Mouse (Mus musculus) cortical plate, adult 2 months (tissue): ENCODE results near the gene Dapk3. TPM values are rescaled to one million over a fixed set of nuclear protein-coding genes. Genes with fewer than 3 reads are reported as not detected.

ENCODE experiments used
- H3K27ac ChIP-seq: fragments of 200-500 bp; 2 replicates; pipeline ENCODE4 v1.5.1; 2012; ENCODE audit warnings: low read length, control low read depth, inconsistent platforms; ENCODE audit not compliant: insufficient read depth
- H3K4me1 ChIP-seq: fragments of 200-500 bp; 2 replicates; pipeline ENCODE4 v1.6.1; 2011; ENCODE audit warnings: low read length; ENCODE audit not compliant: control insufficient read depth, insufficient read depth
- H3K4me3 ChIP-seq: fragments of 200-500 bp; 2 replicates; pipeline ENCODE4 v1.5.1; 2011; ENCODE audit warnings: mild to moderate bottlenecking, low read length, control low read depth; ENCODE audit not compliant: insufficient read depth
- CTCF ChIP-seq: fragments of 200-500 bp; IDR thresholded peaks from 2 replicates; pipeline ENCODE4 v1.5.1; 2011; ENCODE audit warnings: mild to moderate bottlenecking, control low read depth, low read length; ENCODE audit not compliant: insufficient read depth; ENCODE audit errors: extremely low read depth
- POLR2A ChIP-seq: fragments of 200-500 bp; IDR thresholded peaks from 2 replicates; pipeline ENCODE4 v1.6.1; 2011; ENCODE audit warnings: mild to moderate bottlenecking, low read length, control low read depth; ENCODE audit not compliant: insufficient read depth; ENCODE audit errors: extremely low read depth
- polyA plus RNA-seq: library from polyadenylated mRNA; depleted of rRNA; stranded (reverse); fragments of >200 nt; gene quantifications from 2 replicates; pipeline ENCODE4 v1.2.3, GENCODE M21; 2012

Dapk3 gene
- polyA plus RNA-seq, 1 experiment = 71.2 TPM

- H3K27ac ChIP-seq = no peak overlapping the region
- TF ChIP-seq POLR2A (no peak), CTCF (no peak)
- 0 out of 2 replicates have a peak, but pooled peaks cover 2% of the 10 kb centered on the region for H3K4me1 ChIP-seq
- no peak overlapping the region for H3K4me3 ChIP-seq
Measured at GRCm38 (mm10) chr10:81196470-81197065, 13.8 kb downstream of the Dapk3 start.

DNA sequence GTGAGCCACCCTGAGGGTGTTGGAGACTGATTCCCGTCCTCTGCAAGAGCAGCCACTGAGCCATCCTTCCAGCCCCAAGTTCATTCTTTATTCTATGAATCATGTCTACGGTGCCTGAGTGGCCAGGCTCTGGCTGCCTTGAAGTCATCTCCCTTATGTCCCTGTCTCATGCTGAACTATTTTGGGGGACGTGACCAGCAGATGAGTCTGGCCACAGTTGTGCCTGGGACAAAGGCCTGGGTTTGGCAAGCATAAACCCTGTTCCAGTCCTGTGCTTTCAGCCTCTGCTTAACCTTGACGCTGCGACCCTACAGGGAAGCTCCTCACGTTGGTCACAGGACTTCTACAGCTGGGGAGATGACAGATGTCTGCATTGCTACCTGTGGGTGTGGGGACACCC is 14.5 kb downstream of the Dapk3 start:
- Histone ChIP-seq H3K27ac (no peak overlapping the region), H3K4me3 (no peak overlapping the region), H3K4me1 (0 out of 2 replicates have a peak, but pooled peaks cover 2% of the 10 kb centered on the region)
- no peak for TF ChIP-seq POLR2A
- no peak for TF ChIP-seq CTCF

GRCm38 (mm10) chr10:81198230-81198629 is 15.4 kb downstream of the Dapk3 start:
- TF ChIP-seq CTCF (peak; percentile 74), POLR2A (no peak)
- Histone ChIP-seq H3K27ac (no peak overlapping the region), H3K4me3 (no peak overlapping the region), H3K4me1 (0 out of 2 replicates have a peak, but pooled peaks cover 2% of the 10 kb centered on the region)

GRCm38 (mm10) chr10:81198990-81199389 is 16.2 kb downstream of the Dapk3 start:
- no peak overlapping the region for H3K27ac ChIP-seq
- TF ChIP-seq CTCF (no peak), POLR2A (no peak)
- H3K4me3 ChIP-seq = no peak overlapping the region
- H3K4me1 ChIP-seq = no peaks in the 10 kb centered on the region

- Histone ChIP-seq H3K4me3 (no peak overlapping the region), H3K4me1 (no peaks in the 10 kb centered on the region), H3K27ac (no peak overlapping the region)
- no peak for TF ChIP-seq POLR2A
- no peak for TF ChIP-seq CTCF
Measured at GRCm38 (mm10) chr10:81200141-81200540, 17.3 kb downstream of the Dapk3 start.

DNA sequence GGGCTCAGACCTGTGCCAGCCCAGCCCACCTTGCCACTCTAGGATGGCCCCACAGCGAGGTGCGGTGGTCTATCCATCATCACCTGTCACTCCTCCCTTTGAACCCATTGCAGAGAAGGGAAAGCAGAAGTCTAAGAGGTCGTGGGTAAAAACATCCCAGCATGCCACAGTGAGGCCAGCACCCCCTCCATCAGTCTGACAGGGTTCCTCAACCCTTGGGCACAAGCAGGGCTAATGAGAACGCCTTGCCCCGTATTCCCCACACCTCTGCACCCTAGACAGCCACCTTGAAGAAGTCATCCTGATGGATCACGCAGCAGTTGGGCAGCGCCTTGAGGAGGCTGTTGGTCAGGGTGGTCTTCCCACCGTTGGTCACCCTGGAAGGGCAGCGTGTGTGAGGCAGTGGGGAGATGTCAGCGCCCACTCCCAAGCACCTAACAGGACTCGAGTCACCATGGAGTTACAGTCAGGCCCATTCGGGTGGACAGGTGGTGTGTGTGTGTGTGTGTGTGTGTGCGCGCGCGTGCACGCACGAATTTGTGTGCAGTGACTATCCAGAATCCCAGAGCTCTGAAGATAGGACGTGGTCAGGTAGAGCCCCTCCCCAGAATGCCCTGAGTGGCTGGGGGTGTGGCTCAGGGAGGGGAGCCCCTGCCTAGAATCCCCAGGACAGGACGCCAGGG is 17.9 kb downstream of the Dapk3 start:
- TF ChIP-seq CTCF (no peak), POLR2A (no peak)

DNA sequence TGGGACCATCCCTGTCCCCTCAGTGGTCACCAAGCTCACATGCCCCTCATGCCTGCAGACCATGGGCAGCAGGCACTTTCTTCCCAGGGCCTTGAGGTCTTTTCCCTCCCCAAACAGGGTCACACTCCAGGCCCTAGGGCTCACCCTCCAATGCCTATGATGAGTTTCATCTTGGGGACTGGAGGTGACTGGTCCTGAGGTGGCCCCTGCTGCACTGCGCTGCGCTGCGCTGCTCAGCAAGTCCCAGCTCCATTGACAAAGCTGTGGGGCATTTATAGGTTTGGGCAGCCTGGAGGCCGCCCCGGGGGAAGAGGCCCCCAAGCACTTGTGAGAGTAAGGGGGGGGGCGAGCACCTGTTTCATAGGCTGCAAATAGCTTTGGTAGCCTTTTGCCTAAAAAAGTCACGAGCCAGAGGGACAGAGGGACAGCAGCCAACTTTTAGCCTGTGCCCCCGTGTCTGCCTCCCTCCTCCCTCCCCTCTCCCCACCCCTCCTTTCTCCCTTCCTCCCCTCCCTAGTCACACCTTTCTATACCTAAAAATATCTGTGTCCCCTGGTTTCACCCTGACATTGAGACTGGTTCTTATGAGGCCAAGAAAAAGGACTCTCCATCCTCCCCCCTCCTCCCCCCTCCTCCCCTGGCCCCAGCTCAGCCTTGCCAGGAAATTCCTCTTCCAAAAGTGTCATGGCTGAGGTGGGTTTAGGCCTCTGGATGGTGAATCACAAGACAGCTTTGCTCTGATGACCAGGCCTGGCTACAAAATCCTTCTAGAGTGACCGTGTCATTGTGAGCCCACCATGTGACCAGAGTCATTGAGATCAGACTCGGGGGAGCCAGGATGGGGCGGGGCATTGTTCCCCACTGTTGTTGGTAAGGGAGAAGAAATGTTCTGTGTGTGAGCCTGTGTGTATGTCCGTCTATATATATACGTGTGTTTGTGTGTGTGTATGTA is 19.3 kb downstream of the Dapk3 start, which contains the start of gene Nmrk2:
TSS of gene Nmrk2 (minus strand) at position 245 of the 952 bp plus-strand sequence.
- no peaks in the 10 kb centered on the region for H3K4me1 ChIP-seq
- no peak for TF ChIP-seq CTCF
- TF ChIP-seq POLR2A = no peak
- no peak within 1 kb of the TSS for H3K27ac ChIP-seq
- no peak within 1 kb of the TSS for H3K4me3 ChIP-seq

More for the DNA sequence above, 17.9 kb downstream of the Dapk3 start:
- no peak overlapping the region for H3K4me3 ChIP-seq
- no peaks in the 10 kb centered on the region for H3K4me1 ChIP-seq
- H3K27ac ChIP-seq = no peak overlapping the region

DNA sequence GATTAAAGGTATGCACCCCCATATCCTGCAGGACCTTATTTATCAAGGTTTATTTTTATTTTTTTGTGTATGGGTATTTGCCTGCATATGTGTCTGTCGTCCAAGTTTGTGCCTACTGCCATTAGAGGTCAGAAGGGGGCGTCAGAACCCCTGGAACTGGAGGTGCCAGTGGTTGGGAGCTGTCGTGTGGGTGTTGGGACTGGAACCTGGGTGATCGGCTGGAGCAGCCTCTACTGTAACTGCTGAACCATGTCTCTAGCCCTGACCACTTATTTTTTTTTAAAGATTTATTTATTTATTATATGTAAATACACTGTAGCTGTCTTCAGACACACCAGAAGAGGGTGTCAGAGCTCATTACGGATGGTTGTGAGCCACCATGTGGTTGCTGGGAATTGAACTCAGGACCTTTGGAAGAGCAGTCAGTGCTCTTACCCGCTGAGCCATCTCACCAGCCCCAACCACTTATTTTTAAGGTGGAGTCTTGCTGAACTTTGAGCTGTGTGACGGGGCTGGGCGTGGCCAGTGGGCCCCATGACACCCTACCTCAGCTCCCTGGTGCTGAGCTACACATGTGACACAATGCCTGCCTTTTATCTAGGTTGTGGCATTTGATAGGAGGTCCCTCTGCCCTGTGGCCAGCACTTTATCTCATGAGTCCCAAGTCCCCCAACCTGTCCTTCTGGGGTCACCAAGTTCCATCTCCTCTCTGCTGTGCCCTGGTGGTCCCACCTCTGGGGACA is 20.3 kb downstream of the Dapk3 start:
- no peak overlapping the region for H3K27ac ChIP-seq
- TF ChIP-seq CTCF = 0 out of 2 replicates have a peak, but pooled peaks have one; percentile 1
- TF ChIP-seq POLR2A = no peak

DNA sequence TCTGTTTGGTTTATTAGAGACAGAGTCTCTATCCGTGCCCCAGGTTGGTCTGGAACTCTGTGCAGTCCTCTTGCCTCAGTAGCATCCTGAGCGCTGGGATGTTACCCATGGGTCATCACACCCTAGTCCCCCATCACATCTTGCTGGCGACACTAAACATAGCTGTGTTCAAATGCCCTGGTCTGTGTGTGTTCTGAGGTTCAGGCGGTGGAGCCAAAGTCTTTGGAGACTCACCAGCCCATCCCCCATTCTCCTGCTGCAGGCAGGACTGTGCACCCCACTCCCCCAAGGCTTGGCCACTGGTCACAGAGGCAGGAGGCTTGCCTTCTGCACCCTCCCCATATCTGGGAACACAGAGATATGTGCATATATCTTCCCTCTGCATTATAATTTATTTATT is 21.3 kb downstream of the Dapk3 start:
- no peak overlapping the region for H3K27ac ChIP-seq
- TF ChIP-seq POLR2A (no peak; the same call in 1 of the 2 replicates), CTCF (no peak)
- H3K4me1 ChIP-seq = no peaks in the 10 kb centered on the region
- no peak overlapping the region for H3K4me3 ChIP-seq

More for the DNA sequence above, 20.3 kb downstream of the Dapk3 start:
- Histone ChIP-seq H3K4me1 (no peaks in the 10 kb centered on the region), H3K4me3 (no peak overlapping the region)
